Mouse (Mus musculus) retina, embryonic 14.5 days (tissue): ENCODE results near the gene Tmem245.

Source experiments
- DNase-seq: peaks from one replicate; pipeline ENCODE4 v3.0.0-alpha.2; 2015; ENCODE audit warnings: low spot score

Gene Tmem245

DNA sequence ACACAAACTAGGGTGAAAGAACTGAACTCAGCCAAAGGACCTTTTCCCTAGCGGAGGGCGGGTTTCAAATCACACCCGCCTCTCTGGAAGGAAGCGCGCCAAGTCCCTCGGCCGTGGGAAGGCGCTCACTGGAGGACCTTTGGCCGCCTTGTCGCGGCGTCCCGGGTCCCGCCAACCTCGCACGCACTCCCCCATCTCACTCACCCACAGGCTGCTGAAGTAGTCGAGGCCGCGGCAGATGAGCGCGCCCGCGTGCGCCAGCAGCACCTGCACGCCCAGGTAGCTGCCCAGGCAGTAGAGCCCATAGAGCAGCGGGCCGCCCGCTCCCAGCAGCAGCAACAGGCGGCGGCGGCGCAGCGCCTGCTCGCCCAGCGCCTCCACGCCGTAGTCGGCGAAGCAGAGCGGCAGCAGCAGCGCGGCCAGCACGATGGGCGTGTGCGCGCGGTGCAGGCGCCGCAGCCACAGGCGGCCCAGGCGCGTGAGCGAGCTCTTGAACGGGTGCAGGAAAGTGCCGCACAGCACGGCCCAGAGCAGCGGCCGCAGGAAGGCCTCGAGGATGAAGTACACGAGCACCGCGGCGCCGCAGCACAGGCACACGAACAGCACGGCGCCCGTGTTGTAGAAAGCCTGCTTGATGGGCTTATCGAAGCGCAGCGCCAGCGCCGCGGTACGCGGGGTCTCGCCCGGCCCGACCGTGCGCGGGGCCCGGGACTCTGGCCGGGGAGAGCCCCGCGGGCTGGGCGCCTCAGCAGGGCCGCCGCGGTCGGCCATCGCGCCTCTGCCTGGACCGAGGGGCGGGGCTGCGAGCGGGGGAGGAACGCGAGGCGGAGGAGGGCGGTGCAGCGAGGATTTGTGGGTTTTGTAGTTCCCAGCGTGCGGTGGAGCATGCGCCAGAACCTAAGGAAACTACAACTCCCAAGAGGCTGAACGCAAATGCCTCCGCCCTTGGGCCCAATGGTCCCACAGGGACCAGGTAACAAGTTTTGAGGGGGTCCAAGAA lies at the start of gene Tmem245:
Tmem245 (minus strand) TSS at position 797 of the 1,000 bp plus-strand sequence.
- DNase-seq: peak; percentile 95

DNA sequence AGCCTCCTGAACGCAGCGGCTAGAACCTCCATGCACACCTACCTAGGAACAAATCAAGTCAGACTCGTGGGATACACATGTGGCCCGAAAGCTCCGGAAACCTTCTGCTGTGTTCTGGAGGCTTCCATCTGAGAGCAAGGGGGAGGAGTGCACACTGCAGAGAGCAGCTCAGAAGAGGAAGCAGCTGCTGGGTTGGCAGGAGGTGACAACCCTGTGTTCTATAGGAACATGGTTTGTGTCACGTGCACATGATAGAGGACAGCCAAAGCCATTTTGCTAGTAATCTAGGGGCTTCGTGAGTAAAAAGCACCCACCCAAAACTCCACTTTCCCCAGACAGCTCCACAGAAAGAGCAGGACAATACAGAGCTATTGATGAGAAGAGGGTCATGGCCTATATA lies 46.1 kb upstream of the Tmem245 start:
- DNase-seq: no peak

DNA sequence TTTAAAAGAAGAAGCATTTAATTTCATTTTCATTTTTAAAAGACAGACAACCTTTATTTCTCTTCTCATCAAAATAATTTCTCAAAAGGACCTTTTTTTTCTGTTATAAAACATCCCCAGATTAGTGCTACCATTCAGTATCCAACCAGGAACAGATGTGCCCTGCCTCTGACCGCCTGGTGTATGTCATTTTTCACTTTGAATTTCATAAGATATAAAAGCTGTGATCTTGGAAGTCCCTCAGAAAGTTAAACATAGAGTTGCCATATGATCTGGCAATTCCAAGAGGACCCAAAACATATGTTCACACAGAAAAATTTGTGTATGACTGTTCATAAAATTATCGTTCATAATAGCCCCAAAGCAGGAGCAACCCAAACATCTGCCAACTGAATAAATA lies 44.7 kb upstream of the Tmem245 start:
- no peak for DNase-seq

DNA sequence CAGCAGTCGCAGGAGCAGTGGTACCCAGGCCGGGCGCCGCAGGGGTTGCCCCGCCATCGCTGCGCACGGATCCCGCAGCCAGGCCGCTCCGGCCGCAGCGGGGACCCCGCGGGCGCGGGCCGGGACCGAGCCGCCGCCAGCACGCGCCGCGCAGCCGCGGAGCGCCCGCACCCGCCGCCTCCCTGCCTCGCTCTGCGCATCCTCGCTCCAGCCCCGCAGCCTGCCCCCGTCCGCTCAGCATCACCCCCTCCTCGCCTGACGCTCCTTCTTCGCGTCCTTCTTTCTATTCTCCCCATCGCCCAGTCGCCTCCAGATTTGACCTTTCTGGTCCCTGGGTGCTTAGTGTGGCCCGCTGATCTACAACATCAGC lies 43.0 kb upstream of the Tmem245 start, which contains the start of gene Frrs1l:
Frrs1l (minus strand) TSS at position 177 of the 370 bp plus-strand sequence.
- DNase-seq: peak; percentile 58

DNA sequence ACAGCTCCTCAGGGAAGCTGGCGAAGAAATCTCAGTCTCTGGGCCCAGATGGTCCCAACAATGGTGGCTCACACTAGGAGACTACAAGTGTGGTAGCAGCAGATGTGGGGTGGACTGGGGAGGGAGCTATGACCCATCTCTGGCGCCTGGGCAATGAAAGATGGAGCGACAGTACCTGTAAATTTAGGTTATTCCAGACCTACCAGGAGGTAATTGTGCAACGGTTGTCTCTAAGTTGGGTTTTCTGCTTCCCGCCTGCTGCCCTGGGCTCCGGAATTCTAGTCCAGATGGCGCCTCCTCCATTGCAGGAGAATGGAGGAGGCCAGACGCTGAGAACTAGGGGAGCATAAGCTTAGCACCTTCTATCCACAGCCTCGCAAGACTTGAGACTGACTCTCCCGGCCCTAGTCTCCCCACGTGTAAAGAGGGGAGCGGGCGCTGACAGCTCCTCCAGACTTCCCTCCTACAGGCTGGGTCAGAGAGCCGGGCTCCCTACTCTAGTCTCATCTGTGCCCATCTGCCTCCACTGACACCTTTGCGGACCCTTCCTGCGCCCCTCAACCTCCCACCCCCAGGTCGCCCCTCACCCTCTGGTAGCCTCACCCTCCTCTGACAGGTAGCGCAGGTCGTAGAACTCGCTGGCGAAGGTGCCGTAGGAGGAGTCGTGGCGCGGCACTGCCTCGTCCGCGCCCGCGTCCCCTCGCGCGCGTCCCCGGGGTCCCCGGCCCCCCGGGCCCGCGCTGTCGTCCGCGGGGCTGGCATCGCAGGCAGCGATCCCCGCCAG lies 42.4 kb upstream of the Tmem245 start:
- peak; percentile 56 for DNase-seq

DNA sequence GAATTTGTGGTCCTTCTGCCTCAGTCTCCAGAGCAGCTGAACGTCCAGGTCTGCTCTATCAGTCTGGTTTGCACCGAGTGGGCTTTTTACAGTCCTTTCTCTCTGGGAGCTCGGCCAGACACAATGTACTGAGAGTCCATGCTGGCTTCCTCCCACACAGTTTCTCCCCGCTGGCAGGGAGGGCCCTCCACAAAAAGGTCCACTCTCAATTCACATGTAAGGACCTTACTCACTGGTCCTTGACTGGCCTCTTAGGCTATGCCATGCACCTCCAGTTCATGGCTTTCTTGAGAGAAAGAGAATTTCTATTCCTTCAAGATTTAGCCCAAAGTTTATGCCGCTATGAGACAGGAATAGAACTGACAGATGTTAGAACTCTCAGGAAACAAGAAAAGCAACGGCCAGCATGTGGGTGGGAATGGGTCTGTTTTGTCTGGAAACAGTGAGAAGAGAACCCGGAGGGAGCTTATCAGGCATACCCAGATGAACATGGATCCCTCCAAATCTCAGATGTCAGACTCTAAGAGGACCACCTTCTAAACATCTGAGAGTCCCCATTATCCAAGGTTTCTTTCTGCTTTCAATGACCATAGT lies 18.4 kb upstream of the Tmem245 start:
- no peak for DNase-seq

DNA sequence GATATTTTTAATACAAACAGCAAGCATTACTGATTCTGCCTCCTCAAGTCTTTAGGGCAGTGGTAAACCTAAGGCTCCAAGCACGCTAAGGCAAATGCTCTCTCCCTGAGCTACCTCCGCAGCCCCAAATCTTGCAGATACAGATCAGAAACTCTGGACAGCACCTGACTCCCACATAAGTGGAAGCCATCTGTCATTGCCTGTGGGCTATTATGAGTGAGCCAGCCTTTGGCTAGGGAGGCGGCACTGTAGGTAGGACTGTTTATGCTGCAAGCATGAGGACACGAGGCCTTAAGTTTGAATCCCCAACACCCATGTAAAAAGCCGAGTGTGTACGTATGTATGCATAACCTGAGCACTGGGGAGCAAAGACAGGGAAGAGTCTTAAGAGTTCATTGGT lies 16.4 kb upstream of the Tmem245 start:
- DNase-seq: no peak

DNA sequence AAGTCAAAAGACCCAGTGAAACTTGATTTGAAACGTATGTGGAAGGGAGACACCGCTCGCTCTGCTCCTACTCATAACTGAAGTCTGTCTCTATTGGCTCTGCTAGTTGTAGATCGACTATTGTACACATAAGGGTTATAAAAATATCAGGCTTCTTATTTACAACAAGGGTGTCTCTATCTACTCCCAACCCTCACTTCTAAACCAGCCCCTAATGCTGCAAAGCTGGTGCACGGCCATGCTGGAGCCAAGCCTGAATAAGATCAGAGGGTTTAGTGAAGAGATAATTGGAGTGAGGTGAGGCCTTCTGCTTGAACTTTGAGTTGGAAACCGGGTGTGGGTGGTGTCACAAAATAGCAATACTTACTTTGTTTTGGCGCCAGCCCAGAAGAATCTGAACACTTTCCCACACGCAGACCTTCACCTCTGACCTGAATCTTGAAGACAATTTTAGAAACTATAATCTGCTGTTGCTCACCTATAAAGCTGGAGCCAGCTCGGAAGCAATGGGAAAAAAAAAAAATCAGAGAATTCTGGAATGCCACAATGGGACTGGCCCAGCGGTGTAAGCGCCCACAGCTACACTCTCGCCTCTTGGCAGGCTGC lies 14.2 kb upstream of the Tmem245 start:
- no peak for DNase-seq

DNA sequence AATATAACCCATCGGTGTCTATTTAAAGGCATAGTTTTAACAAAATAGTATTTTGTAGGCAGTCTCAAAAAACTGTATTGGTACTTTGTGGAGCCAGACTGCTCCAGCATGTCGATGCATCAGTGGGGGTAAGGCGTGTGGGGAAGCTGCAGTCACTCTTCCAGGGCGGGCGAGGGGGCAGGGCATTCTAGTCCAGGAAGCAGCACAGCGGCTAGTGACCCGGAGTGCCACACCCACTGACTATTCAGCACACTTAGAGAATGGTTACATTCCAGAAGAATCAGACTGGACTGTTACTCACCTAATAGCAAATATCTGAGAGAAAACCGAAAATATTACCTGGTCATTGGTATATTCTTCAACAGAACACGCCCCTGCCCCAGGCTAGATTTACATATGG lies 10.3 kb upstream of the Tmem245 start:
- no peak for DNase-seq

DNA sequence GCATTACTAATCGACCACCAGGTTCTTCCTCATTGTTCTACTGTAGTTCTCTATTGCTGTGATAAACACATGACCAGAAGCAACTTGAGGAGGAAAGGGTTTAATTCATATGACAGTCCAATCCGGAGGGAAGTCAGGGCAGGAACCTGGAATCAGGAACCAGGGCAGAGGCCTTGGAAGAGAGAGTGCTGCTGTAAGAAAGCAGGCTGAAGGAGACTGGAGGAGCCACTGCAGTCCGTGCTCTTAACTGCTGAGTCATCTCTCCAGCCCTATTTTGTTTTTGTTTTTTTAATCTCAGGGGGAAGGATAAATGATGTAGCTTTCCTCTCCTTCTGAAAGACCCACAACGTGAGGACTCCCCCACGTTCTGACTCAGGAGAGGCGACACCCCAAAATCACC lies 6.0 kb upstream of the Tmem245 start:
- DNase-seq: no peak

DNA sequence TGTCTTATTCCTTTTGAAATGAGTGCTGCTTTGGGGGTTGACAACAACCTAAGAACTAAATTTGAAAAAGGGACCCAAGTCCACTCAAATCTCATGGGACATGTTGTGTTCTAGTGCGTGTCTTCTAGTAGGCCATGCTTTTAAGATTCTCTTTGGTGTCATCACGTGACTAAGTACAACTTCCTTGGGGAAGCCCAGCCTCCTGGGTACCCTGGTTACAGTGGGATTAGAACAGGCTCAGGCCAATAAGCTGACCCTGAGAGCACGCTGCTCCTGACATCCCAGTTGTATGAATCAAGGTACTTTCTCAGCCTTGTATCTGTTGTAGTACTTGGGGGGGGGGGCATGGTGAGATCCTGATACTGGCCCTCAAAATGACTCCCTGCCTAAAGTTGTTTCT lies 4.5 kb upstream of the Tmem245 start:
- DNase-seq: no peak

DNA sequence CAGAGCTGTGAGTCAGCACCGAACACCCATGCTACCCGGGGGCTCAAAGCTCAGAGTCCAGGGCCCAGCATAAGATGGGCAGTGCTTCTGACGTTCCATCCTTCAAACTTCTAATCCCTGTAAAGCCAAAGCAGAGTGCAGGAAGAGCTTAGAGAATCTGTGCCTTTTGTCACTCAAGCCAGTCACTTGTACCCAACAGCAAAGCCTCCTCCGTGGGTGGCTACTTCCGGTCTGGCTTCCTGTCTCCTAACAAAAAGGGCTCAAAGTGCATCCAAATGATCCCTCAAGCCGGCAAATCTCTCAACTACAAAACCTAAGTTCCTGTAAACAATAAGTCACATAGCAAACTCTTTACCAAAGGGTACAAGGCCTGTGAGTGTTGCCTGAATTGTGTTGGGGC lies 2.3 kb upstream of the Tmem245 start:
- no peak for DNase-seq

DNA sequence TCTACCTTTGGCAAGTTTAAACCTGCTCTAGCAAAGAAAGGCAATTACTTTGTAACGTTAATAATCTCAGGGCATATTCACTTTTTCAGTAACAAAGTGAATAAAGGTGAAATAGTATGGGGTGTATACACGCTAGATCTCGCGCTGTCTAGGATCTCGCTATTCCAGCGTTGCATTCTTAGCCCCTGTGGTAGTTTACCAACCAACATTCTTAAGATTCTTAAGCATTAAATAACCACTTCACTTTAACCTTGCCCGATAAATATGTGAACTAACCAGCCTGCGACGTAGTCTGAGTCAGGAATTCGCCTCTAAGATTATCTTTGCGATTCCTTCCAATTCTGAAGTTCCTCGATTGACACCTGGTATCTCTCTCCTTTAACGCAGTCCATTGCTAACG lies 1.1 kb downstream of the Tmem245 start:
- DNase-seq: no peak

DNA sequence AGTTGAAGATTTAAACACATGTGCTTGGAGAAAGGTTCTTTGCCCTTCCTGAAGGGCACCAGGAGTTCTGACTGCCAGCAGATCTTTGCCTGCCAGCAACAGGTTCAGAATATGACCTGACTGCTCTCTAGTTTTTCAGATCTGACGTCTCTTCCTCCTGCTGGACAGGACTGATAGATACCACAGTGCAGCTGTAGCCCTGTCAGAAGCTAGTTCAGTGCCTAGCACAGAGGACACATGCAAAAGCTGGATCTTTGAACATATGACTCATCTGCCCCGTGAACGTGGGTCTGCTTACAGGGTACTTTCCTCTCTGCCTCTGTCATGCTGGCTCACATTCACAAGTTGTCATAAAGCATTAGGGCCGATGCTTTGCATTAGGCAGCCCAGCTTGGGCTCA lies 3.0 kb downstream of the Tmem245 start:
- peak; percentile 35 for DNase-seq

DNA sequence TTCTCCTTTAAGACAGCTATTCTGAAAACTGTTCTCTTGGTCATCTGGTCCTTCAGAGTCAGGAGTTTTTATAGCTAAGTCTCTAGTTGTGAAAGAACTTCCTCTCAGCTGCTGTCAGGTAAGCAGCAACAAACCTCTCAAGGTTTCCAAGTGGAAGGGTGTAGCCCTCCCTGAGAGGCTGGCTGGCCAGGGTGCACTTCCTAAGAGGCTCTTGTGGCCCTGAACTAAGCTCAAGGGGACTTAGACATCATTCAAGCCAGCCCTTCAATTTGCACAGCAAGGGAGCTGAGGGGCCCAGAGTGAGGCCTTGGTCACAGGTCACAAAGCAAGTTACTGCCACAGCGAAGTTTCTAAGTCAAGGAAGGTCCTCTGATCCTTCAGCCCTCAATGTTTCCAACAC lies 4.0 kb downstream of the Tmem245 start:
- no peak for DNase-seq

DNA sequence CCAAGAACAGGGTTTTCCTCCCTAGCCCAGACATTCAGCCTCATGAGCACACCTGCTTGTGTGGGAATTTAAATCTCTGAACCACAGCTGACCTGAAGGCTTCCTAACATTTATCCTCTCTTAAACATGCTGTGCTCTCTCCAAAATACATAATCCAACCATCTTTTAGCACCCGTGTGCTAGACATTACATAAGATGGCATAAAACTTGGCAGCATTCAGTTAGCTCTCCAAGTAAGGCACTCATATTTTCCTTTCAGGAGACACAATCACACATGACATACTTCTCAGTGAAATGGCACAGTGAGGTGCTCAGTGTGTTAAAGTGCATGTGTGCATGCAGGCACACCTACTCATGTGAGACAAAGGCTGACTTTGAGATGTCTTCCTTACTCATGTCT lies 4.7 kb downstream of the Tmem245 start:
- no peak for DNase-seq

DNA sequence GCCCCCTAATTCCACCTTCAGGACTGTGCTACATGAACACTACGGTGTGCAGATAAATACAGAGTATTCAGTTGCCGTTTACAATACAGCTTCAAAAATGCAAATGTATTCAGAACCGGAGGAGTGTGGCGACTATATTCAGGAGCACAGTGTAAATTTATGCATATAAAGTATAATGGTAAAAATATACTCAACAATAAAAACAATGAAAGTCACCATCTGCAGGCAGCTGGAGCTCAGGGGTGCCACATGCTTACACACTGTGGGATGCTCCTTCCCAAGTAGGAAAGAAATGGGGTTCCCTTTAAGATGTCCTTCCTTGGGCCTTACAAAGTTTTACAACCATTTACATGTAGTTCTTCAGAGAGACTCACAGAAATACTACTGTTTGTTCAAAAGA lies 5.8 kb downstream of the Tmem245 start:
- DNase-seq: no peak

DNA sequence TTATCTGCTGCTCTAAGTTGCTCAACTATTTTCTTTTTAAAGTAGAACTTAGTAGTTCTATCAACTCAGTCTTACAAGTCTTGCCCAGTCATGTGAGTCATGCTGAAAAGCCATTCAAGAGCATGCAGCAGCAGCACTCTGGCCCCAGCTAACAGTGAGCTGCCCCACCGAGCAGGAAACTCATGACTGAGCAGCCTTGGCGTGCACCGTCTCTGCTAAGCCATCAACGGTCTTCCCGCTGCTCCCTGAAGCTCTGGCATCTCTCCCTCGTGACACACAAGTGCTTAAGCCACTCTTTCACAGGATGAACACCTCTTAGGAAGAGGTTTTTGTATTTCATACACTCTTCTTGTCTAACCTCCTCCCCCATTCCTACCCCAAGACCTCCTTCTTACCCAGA lies 10.1 kb downstream of the Tmem245 start:
- DNase-seq: no peak

DNA sequence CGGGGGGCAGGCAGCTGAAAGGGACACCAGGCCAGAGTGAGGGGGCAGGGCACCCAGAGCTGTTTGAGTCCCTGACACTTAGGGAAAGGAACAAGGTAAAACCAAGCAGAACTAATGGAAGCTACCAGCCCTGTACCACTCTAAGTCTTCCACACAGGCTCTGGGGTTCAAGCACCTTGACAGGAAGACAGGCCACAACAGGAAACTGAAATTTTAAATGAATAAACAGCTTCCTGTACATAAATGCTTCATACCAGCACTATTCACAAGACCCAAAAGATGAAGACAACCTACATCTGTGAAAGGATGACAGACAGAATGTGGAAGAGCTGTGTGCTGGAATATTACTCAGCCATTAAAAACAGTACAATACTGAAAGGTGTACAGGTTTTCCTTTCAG lies 11.9 kb downstream of the Tmem245 start:
- DNase-seq: no peak

DNA sequence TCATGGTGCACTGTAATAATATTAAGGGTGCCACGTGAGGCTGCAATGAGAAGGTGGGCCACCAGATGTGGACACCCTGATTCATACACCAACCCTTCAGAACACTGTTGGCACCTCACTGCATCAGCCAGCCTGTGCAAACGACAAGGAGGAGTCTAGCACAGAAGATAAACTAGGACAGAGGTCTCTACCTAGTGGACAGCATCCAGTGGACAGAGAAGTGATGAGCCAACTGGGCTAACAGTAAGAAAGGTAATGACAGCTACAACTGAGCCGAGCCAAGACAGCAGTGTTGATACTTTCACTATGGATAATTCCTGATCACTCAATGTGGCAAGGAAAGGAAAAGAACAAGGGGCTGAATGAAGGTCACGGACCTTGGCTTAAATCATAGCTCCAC lies 14.1 kb downstream of the Tmem245 start:
- DNase-seq: no peak

DNA sequence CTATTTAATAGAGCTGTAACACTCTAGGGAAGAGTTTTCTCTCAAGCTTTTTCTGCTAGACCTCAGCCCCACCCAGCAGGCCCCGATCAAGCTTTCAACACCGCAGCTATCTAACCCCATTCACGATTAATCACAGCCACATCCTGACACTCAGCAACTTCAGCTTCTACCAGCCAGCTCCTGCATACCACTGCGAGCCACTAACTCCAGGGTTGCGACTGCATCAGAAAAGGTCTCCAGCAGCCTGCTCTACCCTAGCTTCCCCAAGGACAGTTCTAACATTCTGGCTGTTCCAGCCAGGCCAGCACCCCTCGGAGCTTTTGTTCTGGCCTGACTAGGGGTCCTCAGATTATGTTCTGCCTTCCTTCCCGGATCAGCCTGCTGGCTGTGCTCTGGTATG lies 15.1 kb downstream of the Tmem245 start:
- DNase-seq: no peak

DNA sequence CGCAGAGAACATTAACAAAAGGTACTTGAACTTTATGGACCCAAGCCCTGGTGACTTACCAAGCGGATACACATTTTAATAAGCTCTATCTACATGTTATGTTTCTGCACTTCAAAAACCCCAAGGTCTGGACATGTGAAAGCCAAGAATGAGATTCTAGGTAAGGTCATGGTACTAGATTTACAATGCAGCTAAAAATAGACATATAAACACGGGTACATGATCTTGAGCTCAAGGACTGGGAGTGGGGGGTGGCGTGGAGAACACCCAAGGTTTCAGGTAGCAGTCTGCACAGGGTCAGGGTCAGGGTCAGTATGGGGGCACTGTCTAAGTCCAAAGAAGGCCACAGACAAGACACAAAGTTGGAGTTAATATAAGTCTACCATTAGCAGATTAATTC lies 16.9 kb downstream of the Tmem245 start:
- no peak for DNase-seq
